Mouse (Mus musculus): Measurements from ENCODE around the gene Ggta1. TPM values are rescaled to one million over a fixed set of nuclear protein-coding genes. Genes with fewer than 3 reads are reported as not detected.

Gene Ggta1
- 5.2 and 6.2 TPM in 2 replicates for polyA plus RNA-seq (2015; fragmentation: Nextera tagmentation; extraction: Ambion mirVana)

DNA sequence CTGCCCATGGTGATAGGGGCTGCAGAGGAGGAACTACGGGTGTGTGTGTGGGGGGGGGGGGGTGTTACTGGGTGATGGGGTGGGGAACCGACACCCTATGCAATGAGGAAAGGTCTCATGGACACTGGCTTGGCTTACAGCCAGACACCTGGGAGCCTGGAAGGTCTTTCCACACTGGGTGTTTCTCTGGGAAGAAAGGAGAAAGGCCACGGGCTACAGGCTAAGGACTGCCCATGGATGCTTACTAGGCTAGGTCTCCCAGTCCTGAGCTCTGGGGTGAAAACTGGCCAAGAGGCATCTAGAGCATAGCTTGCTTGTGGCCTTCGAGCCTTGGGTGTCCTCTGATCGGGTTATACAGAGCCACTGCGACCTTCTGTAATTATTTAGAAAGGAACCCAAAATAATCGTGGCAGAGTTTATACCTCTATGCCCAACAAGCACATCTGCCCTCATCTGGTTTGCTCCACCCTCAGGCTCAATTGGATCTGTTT lies at the start of gene Ggta1:
Ggta1 (minus strand) TSS at position 441 of the 491 bp plus-strand sequence.
- WGBS (ENCODE audit: insufficient replicate concordance), result 10% methylated on average over 7 of the region's 7 CpGs
- Histone ChIP-seq H3K4me2 (ENCODE audit: low read depth, low read length) (peak within 1 kb of the TSS; percentile 82), H3K4me1 (ENCODE audit: insufficient read depth) (peaks cover 30% of the 10 kb centered on the region), H3K27me3 (ENCODE audit: insufficient read depth, low read length) (no peaks in the 10 kb centered on the region), H3K9ac (replicated peaks) (peak within 1 kb of the TSS; percentile 78), H3K9me3 (ENCODE audit: low read length) (peaks cover 4% of the 10 kb centered on the region; the same call in 1 of the 2 replicates), H3K27ac (ENCODE audit: low read depth) (peak within 1 kb of the TSS; percentile 78), H3K4me3 (ENCODE audit: low read depth, low read length) (peak within 1 kb of the TSS; percentile 61), H3K36me3 (replicated peaks; ENCODE audit: insufficient read depth, low read length) (no peaks in the 10 kb centered on the region)
- ATAC-seq (no peak), DNase-seq (no peak)
- TF ChIP-seq CTCF (IDR thresholded peaks at IDR 0.05; ENCODE audit: low read depth), result no peak
- TF ChIP-seq EP300 (IDR thresholded peaks at IDR 0.05; ENCODE audit: low read depth), result no peak

DNA sequence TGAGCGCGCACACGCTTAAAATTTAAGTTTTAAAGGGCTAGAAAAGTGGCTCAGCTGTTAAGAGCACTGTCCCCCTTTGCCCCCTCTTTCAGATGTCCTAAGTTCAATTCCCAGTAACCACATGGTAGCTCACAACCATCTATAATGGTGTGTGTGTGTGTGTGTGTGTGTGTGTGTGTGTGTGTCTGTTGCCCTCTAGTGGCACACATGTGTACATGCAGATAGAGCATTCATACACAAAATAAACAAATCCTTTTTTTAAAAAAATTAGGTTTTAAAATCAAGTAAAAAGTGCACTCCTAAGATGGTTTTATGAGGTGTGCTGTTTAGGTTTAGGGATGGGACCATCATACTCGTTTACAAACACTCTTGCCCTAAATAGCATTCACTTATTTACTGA lies 49.2 kb upstream of the Ggta1 start:
- ATAC-seq, result no peak
- no peak overlapping the region for H3K27ac ChIP-seq (ENCODE audit: low read depth)

DNA sequence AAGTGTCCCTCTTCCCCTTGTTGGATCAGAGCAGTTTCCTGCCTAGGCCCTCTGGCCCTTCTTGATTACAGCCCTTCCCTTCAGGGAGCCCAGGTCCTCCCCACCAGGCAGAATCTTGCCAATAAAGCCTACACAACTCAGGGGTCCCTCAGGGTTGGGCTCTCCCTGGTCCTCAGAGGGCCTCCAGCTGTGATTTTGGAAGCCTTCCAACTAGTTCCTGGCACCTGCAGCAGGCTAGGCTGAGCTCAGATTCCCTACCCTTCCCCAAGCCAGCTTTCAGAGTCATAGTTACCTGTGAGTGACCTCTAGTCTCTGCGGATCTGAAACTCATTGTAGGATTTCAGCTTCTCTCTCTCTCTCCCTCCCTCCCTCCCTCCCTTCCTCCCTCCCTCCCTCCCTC lies 47.9 kb upstream of the Ggta1 start:
- H3K27ac ChIP-seq (ENCODE audit: low read depth), result no peak overlapping the region
- ATAC-seq (no peak), DNase-seq (no peak)
- H3K9me3 ChIP-seq (ENCODE audit: low read length), result no peaks in the 10 kb centered on the region
- no peak for TF ChIP-seq EP300 (IDR thresholded peaks at IDR 0.05; ENCODE audit: low read depth)
- no peak for TF ChIP-seq CTCF (IDR thresholded peaks at IDR 0.05; ENCODE audit: low read depth)
- H3K9ac ChIP-seq (replicated peaks), result no peak overlapping the region
- 41% methylated on average over 1 of the region's 1 CpGs for WGBS (ENCODE audit: insufficient replicate concordance)
- no peak overlapping the region for H3K4me3 ChIP-seq (ENCODE audit: low read depth, low read length)
- H3K27me3 ChIP-seq (ENCODE audit: insufficient read depth, low read length), result no peaks in the 10 kb centered on the region
- H3K36me3 ChIP-seq (replicated peaks; ENCODE audit: insufficient read depth, low read length), result no peaks in the 10 kb centered on the region
- H3K4me1 ChIP-seq (ENCODE audit: insufficient read depth), result peaks cover 37% of the 10 kb centered on the region
- H3K4me2 ChIP-seq (ENCODE audit: low read depth, low read length), result no peak overlapping the region

More for the DNA sequence above, 49.2 kb upstream of the Ggta1 start:
- no peak overlapping the region for H3K4me3 ChIP-seq (ENCODE audit: low read depth, low read length)
- DNase-seq, result no peak
- H3K9me3 ChIP-seq (ENCODE audit: low read length), result no peaks in the 10 kb centered on the region
- TF ChIP-seq EP300 (IDR thresholded peaks at IDR 0.05; ENCODE audit: low read depth) (no peak), CTCF (IDR thresholded peaks at IDR 0.05; ENCODE audit: low read depth) (peak; percentile 76)
- H3K9ac ChIP-seq (replicated peaks), result no peak overlapping the region
- H3K4me1 ChIP-seq (ENCODE audit: insufficient read depth), result peaks cover 25% of the 10 kb centered on the region
- no peak overlapping the region for H3K4me2 ChIP-seq (ENCODE audit: low read depth, low read length)
- H3K36me3 ChIP-seq (replicated peaks; ENCODE audit: insufficient read depth, low read length), result no peaks in the 10 kb centered on the region
- 92% methylated on average over 4 of the region's 4 CpGs for WGBS (ENCODE audit: insufficient replicate concordance)
- H3K27me3 ChIP-seq (ENCODE audit: insufficient read depth, low read length), result no peaks in the 10 kb centered on the region

DNA sequence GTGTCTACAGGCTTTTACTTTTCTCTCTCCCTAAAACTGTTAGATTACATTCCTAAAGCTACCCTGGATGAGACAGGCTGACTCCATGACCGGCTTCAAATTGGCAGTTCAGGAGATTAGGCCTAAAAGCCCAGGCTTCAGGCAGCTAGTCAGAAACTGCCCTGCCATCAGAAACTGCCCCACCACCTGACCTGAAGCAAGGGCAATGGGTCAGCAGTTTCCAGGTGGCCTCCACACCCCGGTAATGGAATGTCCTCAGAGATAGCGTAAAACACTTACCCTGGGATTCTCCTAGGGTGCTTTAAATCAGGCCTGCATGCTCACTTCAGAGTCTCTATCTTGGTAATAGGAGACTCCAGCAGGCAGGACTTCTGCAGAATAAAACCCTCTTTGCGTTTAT lies 46.9 kb upstream of the Ggta1 start:
- Histone ChIP-seq H3K4me2 (ENCODE audit: low read depth, low read length) (no peak overlapping the region), H3K9ac (replicated peaks) (no peak overlapping the region), H3K36me3 (replicated peaks; ENCODE audit: insufficient read depth, low read length) (no peaks in the 10 kb centered on the region), H3K9me3 (ENCODE audit: low read length) (no peaks in the 10 kb centered on the region), H3K4me1 (ENCODE audit: insufficient read depth) (peaks cover 48% of the 10 kb centered on the region), H3K27me3 (ENCODE audit: insufficient read depth, low read length) (no peaks in the 10 kb centered on the region), H3K4me3 (ENCODE audit: low read depth, low read length) (no peak overlapping the region), H3K27ac (ENCODE audit: low read depth) (no peak overlapping the region)
- ATAC-seq (no peak), DNase-seq (no peak)
- TF ChIP-seq CTCF (IDR thresholded peaks at IDR 0.05; ENCODE audit: low read depth) (no peak), EP300 (IDR thresholded peaks at IDR 0.05; ENCODE audit: low read depth) (no peak)
- 73% methylated on average over 4 of the region's 4 CpGs for WGBS (ENCODE audit: insufficient replicate concordance)

DNA sequence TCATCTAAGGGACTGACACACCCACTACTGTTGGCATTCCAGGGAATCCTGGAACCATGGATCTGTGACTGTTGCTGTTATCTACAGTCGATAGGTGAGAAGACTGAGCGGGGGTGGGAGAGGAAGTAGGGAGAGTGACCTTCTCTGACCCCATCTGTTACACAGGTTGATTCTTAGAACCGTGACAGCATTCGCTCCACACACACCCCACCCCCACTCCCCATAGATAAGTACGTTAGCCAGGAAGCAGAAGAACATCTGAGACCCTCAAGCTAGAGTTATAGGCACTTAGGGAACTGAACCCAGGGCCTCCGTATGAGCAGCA lies 46.3 kb upstream of the Ggta1 start:
- no peak for ATAC-seq
- Histone ChIP-seq H3K36me3 (replicated peaks; ENCODE audit: insufficient read depth, low read length) (no peaks in the 10 kb centered on the region), H3K4me2 (ENCODE audit: low read depth, low read length) (no peak overlapping the region), H3K9me3 (ENCODE audit: low read length) (no peaks in the 10 kb centered on the region), H3K27ac (ENCODE audit: low read depth) (no peak overlapping the region), H3K4me3 (ENCODE audit: low read depth, low read length) (no peak overlapping the region), H3K4me1 (ENCODE audit: insufficient read depth) (peaks cover 54% of the 10 kb centered on the region), H3K27me3 (ENCODE audit: insufficient read depth, low read length) (no peaks in the 10 kb centered on the region), H3K9ac (replicated peaks) (no peak overlapping the region)
- no peak for DNase-seq
- TF ChIP-seq CTCF (IDR thresholded peaks at IDR 0.05; ENCODE audit: low read depth) (no peak), EP300 (IDR thresholded peaks at IDR 0.05; ENCODE audit: low read depth) (no peak)
- WGBS (ENCODE audit: insufficient replicate concordance), result 26% methylated on average over 6 of the region's 6 CpGs

DNA sequence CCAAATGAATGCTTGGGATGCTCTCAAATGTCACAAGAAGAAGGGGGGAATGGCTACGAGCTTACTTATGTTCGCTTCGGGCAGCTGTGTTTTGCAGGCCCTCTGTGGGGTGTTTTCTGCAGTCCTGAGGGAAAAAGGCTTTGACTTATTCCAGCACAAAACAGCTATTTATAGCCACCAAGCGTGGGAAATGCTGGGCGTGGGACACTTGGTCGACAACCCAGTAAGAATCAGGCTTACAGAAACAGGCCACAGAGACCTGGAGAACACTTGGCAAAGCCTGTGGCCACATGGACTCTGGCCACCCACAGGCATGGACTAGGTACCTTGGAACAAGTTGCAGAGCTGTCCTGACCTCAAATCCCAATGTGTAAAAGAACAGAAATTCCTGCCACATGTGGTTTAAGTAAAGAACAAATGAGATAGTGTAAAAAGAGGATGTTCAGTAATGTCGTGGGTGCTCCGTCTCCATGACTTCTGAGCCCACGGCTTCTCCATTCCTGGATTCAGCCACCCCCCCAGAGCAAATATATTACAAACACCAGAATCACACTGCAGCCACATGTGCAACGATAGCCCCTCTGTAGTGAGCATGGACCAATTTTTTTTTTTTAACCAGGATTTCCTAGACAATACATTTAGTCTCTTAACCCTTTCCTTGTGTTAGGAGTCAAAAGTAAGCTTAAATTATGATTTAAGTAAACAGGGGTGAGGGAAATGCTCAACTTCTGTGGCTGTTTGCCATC lies 45.7 kb upstream of the Ggta1 start:
- no peak overlapping the region for H3K4me3 ChIP-seq (ENCODE audit: low read depth, low read length)
- ATAC-seq, result no peak
- H3K36me3 ChIP-seq (replicated peaks; ENCODE audit: insufficient read depth, low read length), result no peaks in the 10 kb centered on the region
- H3K27ac ChIP-seq (ENCODE audit: low read depth), result peak overlapping the region; percentile 39; the same call in 1 of the 2 replicates
- no peak overlapping the region for H3K9ac ChIP-seq (replicated peaks)
- TF ChIP-seq EP300 (IDR thresholded peaks at IDR 0.05; ENCODE audit: low read depth) (no peak), CTCF (IDR thresholded peaks at IDR 0.05; ENCODE audit: low read depth) (no peak)
- H3K9me3 ChIP-seq (ENCODE audit: low read length), result no peaks in the 10 kb centered on the region
- H3K4me1 ChIP-seq (ENCODE audit: insufficient read depth), result peaks cover 59% of the 10 kb centered on the region
- no peak overlapping the region for H3K4me2 ChIP-seq (ENCODE audit: low read depth, low read length)
- 44% methylated on average over 10 of the region's 10 CpGs for WGBS (ENCODE audit: insufficient replicate concordance)
- no peak for DNase-seq
- no peaks in the 10 kb centered on the region for H3K27me3 ChIP-seq (ENCODE audit: insufficient read depth, low read length)

Data from liver, postnatal 0 days (tissue).